Mouse (Mus musculus): ENCODE data around the gene Syn3.

GRCm38 (mm10) chr10:86323275-86323994, 175.3 kb downstream of the Syn3 start:
- TF ChIP-seq POLR2A (IDR thresholded peaks at IDR 0.05; ENCODE audit: low read depth, low read length) (no peak), CTCF (conservative IDR thresholded peaks at IDR 0.05; ENCODE audit: insufficient read depth, insufficient read length, low read depth, low read length) (no peak)
